Mouse (Mus musculus): ENCODE measurements around the gene Gm21863. TPM values are rescaled to one million over a fixed set of nuclear protein-coding genes. Genes with fewer than 3 reads are reported as not detected.
"Not testable (repeated sequence)": the region's sequence is repeated elsewhere in the genome, so short reads cannot be mapped to it uniquely, and the experiment has no call there.

The Gm21863 gene
- not detected in 2 replicates for polyA plus RNA-seq (2011; ENCODE audit: insufficient read depth, insufficient read length, low replicate concordance, missing spikeins)

- H3K27ac ChIP-seq (ENCODE audit: control insufficient read depth, insufficient read depth, low read depth, low read length, poor library complexity); H3K4me3 ChIP-seq (replicated peaks; ENCODE audit: control insufficient read depth, low read depth, low read length); H3K4me1 ChIP-seq (ENCODE audit: control insufficient read depth, insufficient read depth, low read length): not testable (repeated sequence)
- 30% methylated on average over 73 of the region's 75 CpGs for WGBS
These were observed at the start of gene Gm21863 for GRCm38 (mm10) chr12:19953869-19954555. Gene Gm21863, plus strand, starts transcription at chr12:19954505.

- H3K27ac ChIP-seq (ENCODE audit: control insufficient read depth, insufficient read depth, low read depth, low read length, poor library complexity); H3K4me1 ChIP-seq (ENCODE audit: control insufficient read depth, insufficient read depth, low read length); H3K4me3 ChIP-seq (replicated peaks; ENCODE audit: control insufficient read depth, low read depth, low read length): not testable (repeated sequence)
- 36% methylated on average over 4 of the region's 4 CpGs for WGBS
These were observed 26.3 kb upstream of the Gm21863 start for GRCm38 (mm10) chr12:19928049-19928448.

Data from bone marrow, adult 2 months (tissue).